Mouse (Mus musculus) left cerebral cortex, adult 8-10 months (tissue): ENCODE measurements around the gene Pibf1. TPM values are rescaled to one million over a fixed set of nuclear protein-coding genes. Genes with fewer than 3 reads are reported as not detected.

Experiments used
- DNase-seq, 2 experiments: peaks; one replicate each; pipeline ENCODE4 v3.0.0; 2022; ENCODE audit warnings: low spot score in 2 of 2
- total RNA-seq, 4 experiments: library from RNA; stranded (reverse); gene quantifications; 2 replicates each; pipeline ENCODE4 v1.2.4; 2022

The Pibf1 gene
- total RNA-seq, 4 experiments from 2014 or later: 13.2 to 14.7 (median 13.9) TPM

- no peak for DNase-seq
Observed at GRCm38 (mm10) chr14:99140036-99140435, 40.8 kb downstream of the Pibf1 start.

GRCm38 (mm10) chr14:99141786-99142633 lies 42.8 kb downstream of the Pibf1 start:
- DNase-seq: peak; percentile 19 to 71

GRCm38 (mm10) chr14:99146841-99147240 lies 47.6 kb downstream of the Pibf1 start:
- no peak for DNase-seq

GRCm38 (mm10) chr14:99152683-99153082 lies 53.5 kb downstream of the Pibf1 start:
- DNase-seq: no peak

DNA sequence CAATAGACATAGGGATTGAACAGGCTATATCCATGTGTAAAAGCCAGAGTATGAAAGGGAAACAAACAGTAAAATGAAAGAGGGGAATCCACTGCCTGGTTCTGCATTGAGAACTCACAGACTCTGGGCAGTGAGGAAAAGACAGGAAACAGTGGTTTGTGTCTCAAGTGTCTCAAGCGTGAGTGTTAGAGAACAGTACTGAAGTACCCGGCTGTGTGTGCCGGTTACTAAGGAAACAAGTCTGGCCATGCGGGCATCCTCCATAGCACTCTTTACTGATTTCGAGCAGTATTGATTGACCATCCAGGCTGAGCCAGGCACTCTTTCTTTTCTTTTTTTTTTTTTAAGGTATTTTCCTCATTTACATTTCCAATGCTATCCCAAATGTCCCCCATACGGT lies 60.7 kb downstream of the Pibf1 start:
- DNase-seq: no peak

GRCm38 (mm10) chr14:99163051-99163450 lies 63.8 kb downstream of the Pibf1 start:
- DNase-seq: no peak

- no peak for DNase-seq
Observed at GRCm38 (mm10) chr14:99174138-99174745, 75.0 kb downstream of the Pibf1 start.

- no peak for DNase-seq
Observed at GRCm38 (mm10) chr14:99176559-99176958, 77.3 kb downstream of the Pibf1 start.

GRCm38 (mm10) chr14:99190153-99190790 lies 91.0 kb downstream of the Pibf1 start:
- no peak for DNase-seq

- no peak for DNase-seq
Observed at GRCm38 (mm10) chr14:99205865-99206264, 106.6 kb downstream of the Pibf1 start.

DNA sequence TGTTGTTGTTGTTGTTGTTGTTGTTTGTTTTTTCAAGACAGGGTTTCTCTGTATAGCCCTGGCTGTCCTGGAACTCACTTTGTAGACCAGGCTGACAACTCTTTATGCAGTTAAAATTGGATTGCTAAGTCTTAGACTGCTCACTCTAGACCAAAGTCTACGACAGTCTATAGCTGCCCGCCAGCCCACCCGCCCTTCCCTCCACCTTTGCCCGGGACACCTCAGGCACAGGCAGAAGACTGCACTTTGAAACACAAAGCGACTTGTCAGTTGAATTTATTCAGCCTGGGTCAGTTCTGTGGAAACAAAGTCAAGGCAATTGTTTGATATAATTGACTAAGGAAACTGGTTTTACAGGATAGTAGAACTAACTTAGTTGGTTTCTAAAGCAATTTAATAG lies 107.4 kb downstream of the Pibf1 start:
- no peak for DNase-seq

DNA sequence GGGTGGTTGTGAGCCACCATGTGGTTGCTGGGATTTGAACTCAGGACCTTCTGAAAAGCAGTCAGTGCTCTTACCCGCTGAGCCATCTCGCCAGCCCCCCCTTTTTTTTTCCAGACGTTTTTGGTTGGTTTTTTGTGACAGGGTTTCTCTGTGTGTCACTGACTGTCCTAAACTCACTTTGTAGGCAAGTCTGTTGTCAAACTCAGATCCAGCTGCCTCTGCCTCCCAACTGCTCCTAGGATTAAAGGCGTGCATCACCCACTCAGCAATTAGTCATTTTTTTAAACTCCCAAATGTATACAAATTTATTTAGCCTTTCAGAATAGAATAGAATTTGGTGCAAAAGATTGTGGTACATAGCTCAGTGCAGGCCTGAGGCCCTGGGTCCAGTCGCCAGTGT lies 111.2 kb downstream of the Pibf1 start:
- no peak for DNase-seq

GRCm38 (mm10) chr14:99218396-99219012 lies 119.3 kb downstream of the Pibf1 start:
- no peak for DNase-seq

DNA sequence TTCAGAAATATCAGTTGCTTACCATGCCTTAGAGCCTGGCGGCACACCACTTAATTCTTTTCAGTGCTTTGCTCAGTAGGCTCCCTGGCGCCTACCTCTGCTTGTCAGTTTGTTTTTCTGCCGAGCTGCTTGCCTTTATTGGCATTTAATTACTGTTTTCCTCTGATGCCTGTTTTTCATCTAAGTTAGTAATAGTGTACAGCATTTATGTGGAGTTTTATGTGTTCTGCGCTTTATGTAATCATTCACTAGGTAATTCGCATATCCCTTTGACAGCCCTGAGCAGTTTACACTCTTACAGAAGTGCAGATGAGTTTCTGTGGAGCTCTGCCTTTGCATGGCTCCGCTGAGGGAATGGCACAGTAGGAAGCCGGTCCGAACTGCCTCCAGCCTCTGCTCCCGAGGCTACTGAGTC lies 120.5 kb downstream of the Pibf1 start:
- DNase-seq: no peak

DNA sequence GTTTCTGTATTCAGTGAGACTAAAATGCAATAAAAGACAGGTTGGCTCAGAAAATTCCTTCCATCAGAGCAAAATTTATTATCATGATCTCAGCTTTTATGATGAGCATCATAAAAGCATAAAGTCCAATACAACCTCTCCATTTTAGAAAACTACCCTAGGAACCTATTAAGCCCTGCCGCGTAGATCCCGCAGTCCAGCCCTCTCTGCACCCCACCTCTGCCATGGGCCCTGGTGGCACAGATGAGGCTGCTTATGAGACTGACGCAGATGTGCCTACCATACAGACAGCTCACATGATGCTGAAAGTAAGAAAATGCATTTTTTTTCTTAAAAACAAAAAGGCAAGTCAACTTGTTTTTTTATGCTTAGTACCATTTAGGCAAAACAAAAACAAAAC lies 126.7 kb downstream of the Pibf1 start:
- DNase-seq: no peak

DNA sequence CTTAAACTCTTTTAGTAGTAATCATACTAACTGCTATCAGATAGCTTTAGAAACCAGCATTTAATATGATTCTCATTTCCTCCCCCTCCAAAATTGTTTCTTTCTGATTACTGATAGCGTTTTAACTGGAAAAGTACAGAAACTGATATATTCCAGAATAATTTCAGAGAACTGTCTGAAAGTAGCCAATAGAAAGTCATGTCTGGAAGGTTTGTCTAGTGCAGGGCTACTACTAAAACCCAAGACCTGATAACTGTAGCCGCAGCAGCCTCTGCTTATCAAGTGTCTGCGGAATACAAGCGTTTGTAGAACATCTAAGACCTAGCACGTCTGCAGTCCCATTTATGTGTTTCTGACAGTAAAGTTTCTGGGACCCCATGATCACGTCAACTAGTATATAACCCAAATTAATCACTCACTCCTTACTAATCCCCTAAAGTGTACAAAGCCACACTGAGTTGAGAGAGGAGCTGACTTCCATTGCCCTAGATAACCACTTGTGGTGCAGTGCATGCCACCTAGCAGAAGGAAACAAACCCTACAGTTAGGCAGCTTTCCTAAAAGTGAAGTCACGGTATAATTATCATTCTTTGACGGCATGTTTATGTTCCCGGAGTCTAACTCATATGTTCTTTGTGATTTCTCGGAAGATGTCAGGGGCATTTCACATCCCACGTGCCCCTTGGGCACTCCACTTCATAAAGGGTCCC lies 130.0 kb downstream of the Pibf1 start:
- DNase-seq: no peak

GRCm38 (mm10) chr14:99233056-99233455 lies 133.8 kb downstream of the Pibf1 start:
- DNase-seq: no peak

DNA sequence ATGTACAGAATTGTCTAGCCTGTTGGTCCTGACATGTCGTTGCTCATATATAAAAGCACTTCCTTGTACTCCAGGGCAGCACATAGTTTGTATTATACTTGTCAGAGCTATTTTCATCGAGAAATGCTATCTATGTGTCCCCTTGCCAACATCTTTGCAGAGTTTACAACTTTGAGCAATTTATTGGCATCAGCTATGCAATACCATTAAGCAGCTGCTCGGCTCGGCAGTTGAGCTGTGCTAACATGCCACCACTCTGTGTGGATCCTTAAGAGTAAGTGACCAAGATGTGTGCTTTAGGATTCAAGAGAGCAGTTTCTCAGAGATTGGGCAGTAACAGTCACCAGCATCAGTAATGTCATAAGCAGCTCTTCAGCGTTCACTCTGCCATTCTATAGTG lies 137.9 kb downstream of the Pibf1 start:
- no peak for DNase-seq

GRCm38 (mm10) chr14:99240563-99240962 lies 141.3 kb downstream of the Pibf1 start:
- no peak for DNase-seq

- DNase-seq: no peak
Observed at GRCm38 (mm10) chr14:99244508-99244907, 145.3 kb downstream of the Pibf1 start.

GRCm38 (mm10) chr14:99262026-99262425 lies 162.8 kb downstream of the Pibf1 start:
- no peak for DNase-seq
